Mouse (Mus musculus) cerebellum, adult 2 months (tissue): ENCODE measurements around the gene 0610030E20Rik.

Experiments
- CTCF ChIP-seq: fragments of 200-500 bp; IDR thresholded peaks from 2 replicates; pipeline ENCODE4 v1.5.1; 2011; ENCODE audit warnings: low read depth, mild to moderate bottlenecking, control low read depth, low read length, moderate library complexity, borderline replicate concordance; ENCODE audit not compliant: insufficient read depth
- POLR2A ChIP-seq: fragments of 200-500 bp; IDR thresholded peaks from 2 replicates; pipeline ENCODE4 v1.6.1; 2011; ENCODE audit warnings: low read length, control low read depth, borderline replicate concordance; ENCODE audit not compliant: insufficient read depth

GRCm38 (mm10) chr6:72330133-72330532 is 17.0 kb upstream of the 0610030E20Rik start:
- no peak for TF ChIP-seq CTCF
- no peak for TF ChIP-seq POLR2A
